Mouse (Mus musculus) heart, embryonic 10.5 days (tissue): ENCODE measurements around the gene Trabd2b. TPM values are rescaled to one million over a fixed set of nuclear protein-coding genes. Genes with fewer than 3 reads are reported as not detected.
A peak's percentile ranks its signal among the peaks of the same experiment; 100 is the strongest.

ENCODE experiments used
- DNase-seq: peaks from one replicate; pipeline ENCODE4 v3.0.0-alpha.2; 2017; ENCODE audit warnings: low spot score
- H3K27ac ChIP-seq: fragments of 300-500 bp; sonication (generic); 2 replicates; pipeline ENCODE4 v1.5.1; 2016; ENCODE audit warnings: mild to moderate bottlenecking
- H3K27me3 ChIP-seq: fragments of 300-500 bp; sonication (generic); 2 replicates; pipeline ENCODE4 v1.6.1; 2016; ENCODE audit warnings: mild to moderate bottlenecking; ENCODE audit not compliant: poor library complexity, insufficient read depth, severe bottlenecking
- H3K36me3 ChIP-seq: fragments of 300-500 bp; sonication (generic); 2 replicates; pipeline ENCODE4 v1.6.1; 2016; ENCODE audit warnings: mild to moderate bottlenecking, moderate library complexity
- H3K4me1 ChIP-seq: fragments of 300-500 bp; sonication (generic); 2 replicates; pipeline ENCODE4 v1.6.1; 2016; ENCODE audit warnings: mild to moderate bottlenecking
- H3K4me3 ChIP-seq: fragments of 300-500 bp; sonication (generic); 2 replicates; pipeline ENCODE4 v1.5.1; 2016; ENCODE audit warnings: mild to moderate bottlenecking, moderate library complexity
- H3K9me3 ChIP-seq: fragments of 300-500 bp; sonication (generic); 2 replicates; pipeline ENCODE4 v1.6.1; 2016; ENCODE audit warnings: mild to moderate bottlenecking, moderate library complexity
- WGBS: fragments of 180-500 bp; shearing (Covaris S2); methylation state at CpG from one replicate; pipeline ENCODE4 v1.1.7; 2016; 5-methylcytosine and 5-hydroxymethylcytosine counted together
- polyA plus RNA-seq: library from polyadenylated mRNA; unstranded; fragments of >200 nt; fragmentation: Nextera tagmentation; extraction: Ambion mirVana; gene quantifications from 2 replicates; pipeline ENCODE4 v1.2.1, GENCODE M21; 2016

The Trabd2b gene
- polyA plus RNA-seq, 1 experiment from 2014 or later: 2.2 TPM

GRCm38 (mm10) chr4:114459591-114459990 is 53.1 kb downstream of the Trabd2b start:
- no peak overlapping the region for H3K4me3 ChIP-seq
- H3K27ac ChIP-seq: peak overlapping the region; percentile 17; the same call in 1 of the 2 replicates
- no peaks in the 10 kb centered on the region for H3K36me3 ChIP-seq
- H3K4me1 ChIP-seq: peaks cover 23% of the 10 kb centered on the region
- H3K9me3 ChIP-seq: no peaks in the 10 kb centered on the region
- 46% methylated on average over 5 of the region's 5 CpGs for WGBS
- no peak for DNase-seq
- peaks cover 29% of the 10 kb centered on the region for H3K27me3 ChIP-seq

DNA sequence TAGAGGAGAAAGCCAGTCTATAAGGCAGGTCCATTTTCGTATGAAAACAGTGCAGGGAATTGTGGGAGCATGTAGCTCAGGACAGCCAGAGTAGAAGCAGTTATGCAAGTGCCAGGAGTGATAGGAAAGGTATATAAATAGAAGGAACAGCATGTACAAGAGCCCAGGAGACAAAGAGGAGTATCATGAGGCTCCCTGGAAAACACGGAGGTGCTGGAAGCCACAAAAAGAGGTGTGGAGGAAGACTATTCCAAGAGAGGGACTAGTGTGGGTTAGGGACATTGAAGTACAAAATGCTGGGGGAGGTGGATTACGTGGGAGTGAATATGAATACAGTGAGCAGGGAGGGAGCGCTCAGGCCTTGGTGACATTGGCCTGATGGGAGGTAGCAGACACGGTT is 53.9 kb downstream of the Trabd2b start:
- WGBS: 63% methylated on average over 5 of the region's 5 CpGs

GRCm38 (mm10) chr4:114461093-114461492 is 54.6 kb downstream of the Trabd2b start:
- DNase-seq: no peak
- Histone ChIP-seq H3K4me1 (peaks cover 28% of the 10 kb centered on the region), H3K36me3 (no peaks in the 10 kb centered on the region), H3K27ac (no peak overlapping the region; the same call in 1 of the 2 replicates), H3K27me3 (peaks cover 36% of the 10 kb centered on the region), H3K9me3 (no peaks in the 10 kb centered on the region), H3K4me3 (no peak overlapping the region)
- 76% methylated on average over 5 of the region's 5 CpGs for WGBS

More for the DNA sequence above, 53.9 kb downstream of the Trabd2b start:
- no peak overlapping the region for H3K4me3 ChIP-seq
- no peaks in the 10 kb centered on the region for H3K9me3 ChIP-seq
- H3K36me3 ChIP-seq: no peaks in the 10 kb centered on the region
- no peak overlapping the region for H3K27ac ChIP-seq
- peaks cover 32% of the 10 kb centered on the region for H3K27me3 ChIP-seq
- no peak for DNase-seq
- peaks cover 23% of the 10 kb centered on the region for H3K4me1 ChIP-seq

DNA sequence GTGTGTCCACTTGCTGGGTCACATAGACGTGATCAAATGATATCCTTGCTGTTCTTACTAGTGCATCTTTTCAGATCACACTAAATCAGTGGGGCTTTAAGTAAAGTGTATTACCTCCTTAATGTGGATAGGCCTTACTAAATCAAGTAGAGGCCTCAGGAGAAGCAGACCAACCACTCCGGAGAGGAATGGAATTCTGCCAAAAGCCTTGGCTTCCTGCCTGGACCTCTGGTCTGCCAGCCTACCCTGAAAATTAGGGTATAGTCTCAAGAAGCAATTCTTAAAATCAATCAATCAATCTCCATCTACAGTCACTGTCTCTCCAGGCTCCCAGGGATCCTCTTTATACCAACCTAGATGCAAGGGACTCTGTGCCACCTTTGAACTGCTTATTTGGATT is 59.1 kb downstream of the Trabd2b start:
- no peak for DNase-seq
- peaks cover 68% of the 10 kb centered on the region for H3K27me3 ChIP-seq
- peaks cover 38% of the 10 kb centered on the region for H3K4me1 ChIP-seq
- H3K4me3 ChIP-seq: no peak overlapping the region
- H3K9me3 ChIP-seq: no peaks in the 10 kb centered on the region
- H3K27ac ChIP-seq: no peak overlapping the region
- WGBS: 52% methylated on average over 2 of the region's 2 CpGs
- H3K36me3 ChIP-seq: no peaks in the 10 kb centered on the region

- Histone ChIP-seq H3K4me1 (peaks cover 35% of the 10 kb centered on the region), H3K9me3 (no peaks in the 10 kb centered on the region), H3K36me3 (no peaks in the 10 kb centered on the region), H3K4me3 (no peak overlapping the region), H3K27me3 (peaks cover 78% of the 10 kb centered on the region), H3K27ac (peak overlapping the region; percentile 23; the same call in 1 of the 2 replicates)
- WGBS: 28% methylated on average over 6 of the region's 6 CpGs
- DNase-seq: no peak
Measured at GRCm38 (mm10) chr4:114467371-114468094, 61.0 kb downstream of the Trabd2b start.

DNA sequence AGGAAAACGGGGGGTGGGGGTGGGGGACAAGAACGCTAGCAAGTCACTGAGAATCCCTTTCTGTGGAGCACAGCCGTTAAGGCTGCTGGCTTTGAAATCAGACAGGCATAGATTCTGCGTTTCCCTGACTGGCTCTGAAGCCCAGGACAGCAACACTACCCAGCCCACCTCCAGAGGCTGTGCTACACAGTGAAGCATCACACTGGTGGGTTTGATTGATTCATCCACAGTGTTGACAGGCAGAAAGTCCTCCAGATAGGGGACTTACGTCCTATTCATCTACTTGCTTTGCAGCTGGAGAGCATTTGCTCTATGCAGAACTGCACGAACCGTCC is 61.5 kb downstream of the Trabd2b start:
- Histone ChIP-seq H3K4me3 (no peak overlapping the region), H3K27me3 (peaks cover 78% of the 10 kb centered on the region), H3K27ac (peak overlapping the region; percentile 29; the same call in 1 of the 2 replicates), H3K36me3 (no peaks in the 10 kb centered on the region), H3K9me3 (no peaks in the 10 kb centered on the region), H3K4me1 (peaks cover 35% of the 10 kb centered on the region)
- no peak for DNase-seq
- 15% methylated on average over 7 of the region's 7 CpGs for WGBS

- Histone ChIP-seq H3K4me1 (peaks cover 35% of the 10 kb centered on the region), H3K27me3 (peaks cover 89% of the 10 kb centered on the region), H3K4me3 (no peak overlapping the region), H3K27ac (no peak overlapping the region), H3K36me3 (no peaks in the 10 kb centered on the region), H3K9me3 (no peaks in the 10 kb centered on the region)
- WGBS: 83% methylated on average over 1 of the region's 1 CpGs
- no peak for DNase-seq
Measured at GRCm38 (mm10) chr4:114469881-114470280, 63.4 kb downstream of the Trabd2b start.

- peaks cover 83% of the 10 kb centered on the region for H3K27me3 ChIP-seq
Measured at GRCm38 (mm10) chr4:114472143-114472542, 65.6 kb downstream of the Trabd2b start.

DNA sequence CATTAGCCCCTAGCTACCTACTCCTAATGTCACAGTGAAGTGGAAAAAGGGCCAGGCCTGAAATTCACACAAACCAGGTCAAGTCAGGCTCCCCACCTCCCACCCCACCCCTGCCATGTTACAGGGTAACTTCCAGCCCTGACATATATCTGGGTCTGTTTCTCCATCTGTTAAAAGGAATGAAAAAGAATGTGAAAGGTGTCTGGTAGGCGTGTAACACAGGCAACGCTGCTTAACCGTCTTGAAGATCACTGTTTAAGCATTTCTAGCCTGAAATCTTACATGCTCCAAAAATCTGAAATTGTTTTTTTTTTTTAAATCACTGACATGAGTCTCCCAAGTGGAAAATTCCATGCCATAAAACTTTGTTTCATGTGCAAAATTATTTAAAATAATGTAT is 69.8 kb downstream of the Trabd2b start:
- peaks cover 85% of the 10 kb centered on the region for H3K27me3 ChIP-seq
- no peaks in the 10 kb centered on the region for H3K9me3 ChIP-seq
- no peak for DNase-seq
- no peaks in the 10 kb centered on the region for H3K36me3 ChIP-seq
- 82% methylated on average over 3 of the region's 3 CpGs for WGBS
- H3K4me1 ChIP-seq: peaks cover 34% of the 10 kb centered on the region
- H3K27ac ChIP-seq: no peak overlapping the region
- no peak overlapping the region for H3K4me3 ChIP-seq

More at GRCm38 (mm10) chr4:114472143-114472542, 65.6 kb downstream of the Trabd2b start:
- WGBS: 39% methylated on average over 5 of the region's 5 CpGs
- Histone ChIP-seq H3K4me1 (peaks cover 26% of the 10 kb centered on the region), H3K36me3 (no peaks in the 10 kb centered on the region), H3K4me3 (no peak overlapping the region), H3K27ac (no peak overlapping the region), H3K9me3 (no peaks in the 10 kb centered on the region)
- peak; percentile 80 for DNase-seq

DNA sequence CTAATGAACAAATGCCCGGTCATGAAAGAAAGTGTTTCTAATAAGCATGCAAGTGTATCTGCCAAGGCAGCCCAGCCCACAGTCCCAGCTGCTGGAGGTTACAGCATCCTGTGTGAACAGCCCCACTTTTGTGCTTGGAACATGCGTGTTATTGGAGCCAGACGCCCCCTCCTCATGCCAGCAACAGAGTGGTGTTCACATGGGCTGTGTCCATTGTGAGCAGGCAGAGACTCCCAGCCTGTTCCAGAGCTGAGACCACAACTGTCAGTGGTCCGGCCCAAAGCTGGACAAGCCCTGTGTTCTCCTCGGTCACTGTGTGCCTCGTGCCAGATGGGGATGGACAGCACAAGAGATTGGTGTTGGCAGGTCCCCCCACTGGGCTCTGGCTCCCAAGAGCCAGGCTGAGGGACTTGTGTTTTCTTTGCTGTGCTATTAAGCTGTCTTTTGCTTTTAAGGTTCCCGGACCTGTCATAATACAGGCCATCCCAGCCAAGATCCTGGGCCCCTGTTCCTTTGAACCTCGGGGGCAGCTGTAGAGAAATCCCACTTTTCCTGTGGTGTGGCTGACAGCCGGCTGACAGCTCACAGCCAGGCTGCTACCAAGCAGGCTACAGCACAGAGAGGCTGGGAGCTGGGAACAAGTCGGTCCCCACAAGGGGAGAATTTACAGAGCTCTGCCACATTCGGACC is 70.7 kb downstream of the Trabd2b start:
- Histone ChIP-seq H3K9me3 (no peaks in the 10 kb centered on the region), H3K4me3 (no peak overlapping the region), H3K36me3 (no peaks in the 10 kb centered on the region), H3K27ac (0 out of 2 replicates have a peak overlapping the region, but pooled peaks have one; percentile 29), H3K27me3 (peaks cover 85% of the 10 kb centered on the region), H3K4me1 (peaks cover 29% of the 10 kb centered on the region)
- 25% methylated on average over 11 of the region's 11 CpGs for WGBS
- no peak for DNase-seq

DNA sequence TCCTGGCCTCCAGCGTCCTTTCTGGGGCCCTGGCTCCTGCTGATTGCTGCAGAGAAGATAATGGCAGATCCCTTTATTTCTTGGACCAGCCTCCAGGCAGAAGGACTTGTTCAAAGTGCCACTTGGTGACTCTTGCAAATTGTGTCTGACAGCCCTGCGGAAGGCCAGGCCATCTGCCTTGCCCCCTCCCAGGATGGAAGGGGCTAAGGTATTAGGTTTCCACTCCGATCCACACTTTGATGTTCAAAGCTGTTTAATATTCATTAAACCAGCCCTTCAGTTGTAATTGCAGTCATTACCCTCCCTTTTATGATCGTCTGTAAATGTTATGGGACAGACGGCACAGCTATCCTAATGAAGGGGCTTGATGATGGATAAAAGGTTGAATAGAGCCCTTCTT is 75.0 kb downstream of the Trabd2b start:
- no peak for DNase-seq
- Histone ChIP-seq H3K27me3 (peaks cover 77% of the 10 kb centered on the region), H3K36me3 (no peaks in the 10 kb centered on the region)

DNA sequence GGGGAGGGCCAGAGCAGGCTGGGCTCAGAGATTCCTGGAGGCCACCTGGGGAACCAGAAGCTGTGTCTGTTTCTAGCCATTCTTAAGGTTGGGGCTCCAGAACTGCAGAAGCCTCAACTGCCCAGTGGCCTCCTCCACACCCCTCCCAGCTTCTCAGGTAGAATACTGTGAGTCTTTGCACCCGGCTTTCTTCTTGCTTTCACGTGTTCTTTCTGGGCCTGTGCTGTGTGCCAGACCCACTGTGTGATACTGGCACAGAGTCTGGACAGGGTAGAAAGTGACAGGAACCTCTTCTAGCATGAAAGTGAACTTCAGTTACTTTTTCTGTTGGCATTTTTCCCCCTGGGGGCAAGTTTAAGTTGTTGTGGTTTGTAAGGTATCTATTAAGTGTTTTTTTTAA is 77.6 kb downstream of the Trabd2b start:
- Histone ChIP-seq H3K9me3 (no peaks in the 10 kb centered on the region), H3K4me1 (peaks cover 32% of the 10 kb centered on the region), H3K27me3 (peaks cover 76% of the 10 kb centered on the region), H3K4me3 (no peak overlapping the region), H3K27ac (no peak overlapping the region), H3K36me3 (no peaks in the 10 kb centered on the region)
- 42% methylated on average over 2 of the region's 2 CpGs for WGBS
- DNase-seq: no peak

More for the DNA sequence above, 75.0 kb downstream of the Trabd2b start:
- Histone ChIP-seq H3K27ac (no peak overlapping the region), H3K4me1 (peaks cover 44% of the 10 kb centered on the region), H3K9me3 (no peaks in the 10 kb centered on the region), H3K4me3 (no peak overlapping the region)
- 47% methylated on average over 5 of the region's 5 CpGs for WGBS

DNA sequence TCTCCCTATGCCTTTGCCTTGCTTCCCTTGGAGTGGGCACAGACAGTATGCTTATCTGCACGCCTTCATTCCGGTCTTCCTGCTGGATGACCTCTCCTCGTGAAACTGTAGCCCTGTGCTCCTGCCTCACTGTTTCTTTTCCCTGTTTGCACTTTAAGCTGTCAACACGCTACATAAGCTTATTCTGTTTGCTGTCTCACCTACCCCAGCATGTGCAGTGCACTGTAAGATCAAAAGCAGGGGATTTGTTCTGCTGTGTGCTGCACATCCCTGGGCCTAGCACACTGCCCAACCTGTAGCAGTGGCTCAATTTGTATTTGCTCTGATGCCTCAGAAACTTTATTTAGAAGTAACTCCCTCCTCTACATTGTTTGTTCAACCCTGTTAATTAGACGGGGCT is 79.5 kb downstream of the Trabd2b start:
- H3K4me1 ChIP-seq: peaks cover 29% of the 10 kb centered on the region
- H3K27me3 ChIP-seq: peaks cover 75% of the 10 kb centered on the region
- no peak overlapping the region for H3K27ac ChIP-seq
- no peaks in the 10 kb centered on the region for H3K9me3 ChIP-seq
- H3K4me3 ChIP-seq: no peak overlapping the region
- no peak for DNase-seq
- WGBS: 16% methylated on average over 5 of the region's 5 CpGs
- H3K36me3 ChIP-seq: no peaks in the 10 kb centered on the region
